Mouse (Mus musculus) myocyte (in vitro differentiated cells): ENCODE data around the gene Rnf19b.

ENCODE experiments used
- POLR2A ChIP-seq: IDR thresholded peaks from one replicate; pipeline ENCODE4 v1.6.1; 2011; ENCODE audit warnings: low read depth, mild to moderate bottlenecking, control low read depth, moderate library complexity; ENCODE audit not compliant: insufficient read length
- POLR2AphosphoS2 ChIP-seq: IDR thresholded peaks from one replicate; pipeline ENCODE4 v1.6.1; 2011; ENCODE audit warnings: low read depth, control low read depth; ENCODE audit not compliant: insufficient read length

- no peak for TF ChIP-seq POLR2A
- TF ChIP-seq POLR2AphosphoS2 = no peak
Observed at GRCm38 (mm10) chr4:129021426-129021825, 36.6 kb upstream of the Rnf19b start.
